Mouse (Mus musculus) cerebellum, adult 11-12 months (tissue): ENCODE results near the gene Gabrq.

Experiments
- DNase-seq: peaks from one replicate; pipeline ENCODE4 v3.0.0; 2022

The Gabrq gene

GRCm38 (mm10) chrX:72824776-72825588 lies at the start of gene Gabrq:
Gene Gabrq, plus strand, starts transcription at chrX:72825178.
- DNase-seq: peak; percentile 1

DNA sequence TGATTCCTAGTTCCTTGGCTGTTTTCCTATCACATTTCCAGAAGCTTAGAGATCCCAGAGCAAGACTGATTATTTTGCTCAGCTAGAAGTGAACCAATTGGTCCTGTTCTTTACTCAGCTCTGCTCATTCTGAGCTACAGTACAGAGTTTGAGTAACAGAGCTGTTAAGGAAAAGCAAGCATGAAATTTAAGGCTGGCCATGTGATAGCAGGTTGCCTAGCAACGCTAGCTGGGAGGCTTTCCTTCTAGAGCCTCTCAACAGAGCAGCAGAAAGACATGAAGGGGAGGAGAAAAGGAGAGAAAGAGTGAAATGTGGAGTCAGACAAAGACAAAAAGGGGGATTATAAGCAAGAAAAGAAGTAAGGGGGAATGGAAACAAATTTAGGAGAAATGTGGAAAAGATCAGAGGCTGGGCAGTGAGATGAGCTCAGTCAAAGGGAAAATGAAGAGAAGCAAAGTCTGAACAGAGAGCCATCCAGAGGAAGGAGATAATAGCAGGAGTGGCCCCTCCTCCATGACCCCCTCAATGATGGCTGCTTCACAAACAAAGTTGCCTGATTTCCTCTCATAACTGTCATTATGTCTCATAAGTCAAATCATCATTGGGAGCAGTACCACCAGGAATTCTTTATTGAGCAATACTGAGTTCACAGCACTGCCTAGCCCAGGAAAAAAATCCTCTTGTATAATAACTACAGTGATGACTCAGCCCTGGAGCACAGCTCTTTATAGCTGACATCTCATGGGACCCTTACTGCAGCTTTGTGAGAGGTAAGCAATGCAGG lies 36.0 kb upstream of the Gabrq start:
- DNase-seq: no peak

DNA sequence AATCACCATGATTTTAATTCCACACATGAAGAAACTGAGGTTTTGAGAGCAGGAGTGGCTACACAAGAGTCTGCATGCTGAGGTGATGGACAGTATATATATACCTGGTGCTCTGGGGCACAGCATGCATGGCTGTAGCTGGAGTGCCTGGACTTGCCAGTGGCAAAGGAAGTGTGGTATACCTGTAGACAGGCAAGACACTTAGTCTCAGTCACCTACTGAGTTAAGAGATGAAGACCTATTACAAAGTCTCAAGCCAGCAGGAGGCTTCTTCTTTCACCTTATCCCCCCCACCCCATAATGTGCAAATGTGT lies 35.5 kb upstream of the Gabrq start:
- no peak for DNase-seq

GRCm38 (mm10) chrX:72819594-72819993 lies 5.4 kb upstream of the Gabrq start:
- peak; percentile 12 for DNase-seq

DNA sequence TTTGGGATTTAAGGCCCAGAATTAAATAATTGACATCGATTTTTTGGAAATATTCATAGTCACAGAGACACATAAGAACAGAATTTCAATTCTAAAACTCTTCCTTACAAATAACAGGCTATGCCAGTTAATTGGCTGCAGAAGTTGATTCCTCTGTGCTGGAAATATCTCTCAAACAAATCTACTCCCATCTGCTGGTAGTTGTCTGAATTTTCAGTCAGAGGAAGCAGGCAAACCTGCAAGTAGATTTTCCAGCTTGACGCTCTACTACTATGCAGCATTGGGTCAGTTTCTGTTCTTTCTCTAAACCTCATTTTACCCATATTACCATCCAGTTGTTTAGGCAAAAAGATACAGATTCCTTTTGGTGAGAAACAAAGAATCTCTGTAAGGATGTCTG lies 1.7 kb upstream of the Gabrq start:
- DNase-seq: no peak

DNA sequence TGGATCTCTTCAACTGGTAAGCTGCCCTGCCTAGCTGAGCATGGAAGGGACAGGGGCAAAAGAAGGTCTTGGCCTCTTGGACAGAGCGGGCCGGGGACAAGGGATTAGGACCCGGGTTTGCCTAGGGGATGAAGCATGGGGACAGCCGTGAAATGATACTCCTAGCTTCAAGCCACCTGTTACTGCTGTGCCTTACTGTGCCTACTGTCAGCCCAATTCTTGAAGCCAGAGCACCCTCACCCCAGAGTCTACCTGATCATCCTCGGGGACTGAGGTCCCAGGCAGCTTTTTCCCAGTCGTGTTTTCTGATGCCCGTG lies 569 bp downstream of the Gabrq start:
- DNase-seq: no peak
